Mouse (Mus musculus): ENCODE measurements around the gene Ehd4.

DNA sequence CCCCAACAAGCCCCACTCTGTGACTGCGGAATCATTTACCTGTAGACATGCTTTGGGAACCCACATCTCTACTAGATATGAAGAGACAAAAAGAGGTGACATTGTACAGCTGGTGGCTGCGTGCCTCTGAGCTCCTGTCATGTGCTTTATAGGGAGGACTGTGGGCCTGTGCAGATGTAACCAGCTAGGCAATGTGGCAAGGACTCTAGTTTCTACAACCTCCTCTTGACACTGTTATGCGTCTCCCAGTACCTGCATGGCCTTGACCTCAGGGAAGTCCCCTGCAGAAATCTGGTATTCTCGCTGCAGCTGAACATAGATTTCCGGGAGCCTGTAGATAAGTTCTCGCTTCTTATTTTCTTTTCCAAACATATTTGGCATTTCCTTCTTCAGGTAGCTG lies 57.7 kb downstream of the Ehd4 start:
- no peak for TF ChIP-seq TAL1 (IDR thresholded peaks at IDR 0.05; ENCODE audit: low read length)
- TF ChIP-seq GATA1 (IDR thresholded peaks at IDR 0.05; ENCODE audit: low read depth, low read length) = no peak
- TF ChIP-seq ZNF384 (IDR thresholded peaks at IDR 0.05; ENCODE audit: low read depth, low read length) = no peak
- TF ChIP-seq CTCF (IDR thresholded peaks at IDR 0.05 in 2 of 3, conservative IDR thresholded peaks at IDR 0.05 in 1 of 3; ENCODE audit: control insufficient read depth in 1 of 3, insufficient read depth in 1 of 3, low read depth in 2 of 3, low read length in 3 of 3, poor library complexity in 1 of 3, severe bottlenecking in 1 of 3) = no peak
- no peak for TF ChIP-seq EP300 (IDR thresholded peaks at IDR 0.05; ENCODE audit: low read depth in 1 of 2, low read length in 2 of 2)
- TF ChIP-seq POLR2A (IDR thresholded peaks at IDR 0.05; ENCODE audit: control insufficient read depth in 1 of 2, insufficient read depth in 1 of 2, low read depth in 1 of 2, low read length in 2 of 2, poor library complexity in 1 of 2) = no peak
- no peak for TF ChIP-seq POLR2AphosphoS5 (IDR thresholded peaks at IDR 0.05; ENCODE audit: borderline replicate concordance, low read depth, low read length)
